Mouse (Mus musculus) forebrain, postnatal 0 days (tissue): ENCODE measurements around the gene Sun1. TPM values are rescaled to one million over a fixed set of nuclear protein-coding genes. Genes with fewer than 3 reads are reported as not detected.

Source experiments
- ATAC-seq: fragments of 200-750 bp; cut with Nextera tagmentation; 2 replicates; pipeline ENCODE4 v1.8.0; 2017; ENCODE audit warnings: mild to moderate bottlenecking, moderate library complexity
- DNase-seq: peaks from one replicate; pipeline ENCODE4 v3.0.0-alpha.2; 2015
- H3K27ac ChIP-seq: fragments of 300-500 bp; sonication (generic); 2 replicates; pipeline ENCODE4 v1.5.1; 2014; ENCODE audit warnings: low read depth, mild to moderate bottlenecking, antibody characterized with exemption, low read length, moderate library complexity, mixed read lengths
- H3K27me3 ChIP-seq: fragments of 300-500 bp; sonication (generic); 2 replicates; pipeline ENCODE4 v1.6.1; 2014; ENCODE audit warnings: mild to moderate bottlenecking, low read length, mixed read lengths; ENCODE audit not compliant: insufficient read depth
- H3K36me3 ChIP-seq: fragments of 300-500 bp; sonication (generic); 2 replicates; pipeline ENCODE4 v1.6.1; 2014; ENCODE audit warnings: mild to moderate bottlenecking, moderate library complexity; ENCODE audit not compliant: insufficient read depth
- H3K4me1 ChIP-seq: fragments of 300-500 bp; sonication (generic); 2 replicates; pipeline ENCODE4 v1.6.1; 2014; ENCODE audit warnings: antibody characterized with exemption; ENCODE audit not compliant: insufficient read depth
- H3K4me2 ChIP-seq: fragments of 300-500 bp; sonication (generic); 2 replicates; pipeline ENCODE4 v1.6.1; 2014; ENCODE audit warnings: low read depth, mild to moderate bottlenecking, moderate library complexity
- H3K4me3 ChIP-seq: fragments of 300-500 bp; sonication (generic); 2 replicates; pipeline ENCODE4 v1.5.1; 2014; ENCODE audit warnings: low read depth, low read length, mixed read lengths
- H3K9ac ChIP-seq: fragments of 300-500 bp; sonication (generic); 2 replicates; pipeline ENCODE4 v1.6.1; 2014; ENCODE audit warnings: mild to moderate bottlenecking
- H3K9me3 ChIP-seq: fragments of 300-500 bp; sonication (generic); 2 replicates; pipeline ENCODE4 v1.6.1; 2016; ENCODE audit warnings: low read length
- CTCF ChIP-seq: sonication (generic); IDR thresholded peaks from 2 replicates; pipeline ENCODE4 v1.5.1; 2016; ENCODE audit warnings: antibody characterized with exemption, control low read depth, low read depth
- WGBS: fragments of 180-500 bp; shearing (Covaris S2); extraction: QIAGEN DNeasy Blood & Tissue Kit; methylation state at CpG from one replicate; pipeline ENCODE4 v1.1.7; 2014; 5-methylcytosine and 5-hydroxymethylcytosine counted together
- polyA plus RNA-seq: library from polyadenylated mRNA; unstranded; fragments of >200 nt; fragmentation: Nextera tagmentation; extraction: Ambion mirVana; gene quantifications from 2 replicates; pipeline ENCODE4 v1.2.1, GENCODE M21; 2015
- total RNA-seq: library from RNA; depleted of rRNA; stranded (reverse); fragments of >200 nt; gene quantifications from 2 replicates; pipeline ENCODE4 v1.2.3, GENCODE M21; 2014

Gene Sun1
- total and polyA plus RNA-seq, 2 experiments from 2014 or later, result 34.5 to 84.8 TPM

- Histone ChIP-seq H3K27me3 (no peaks in the 10 kb centered on the region), H3K4me3 (no peak overlapping the region), H3K9ac (no peak overlapping the region), H3K4me2 (no peak overlapping the region), H3K4me1 (no peaks in the 10 kb centered on the region), H3K36me3 (peaks cover 90% of the 10 kb centered on the region), H3K27ac (no peak overlapping the region), H3K9me3 (no peaks in the 10 kb centered on the region)
- 94% methylated on average over 3 of the region's 3 CpGs for WGBS
- no peak for ATAC-seq
- no peak for DNase-seq
- TF ChIP-seq CTCF, result no peak
Observed at GRCm38 (mm10) chr5:139229716-139230115, 29.3 kb downstream of the Sun1 start.

GRCm38 (mm10) chr5:139232083-139232482, 31.6 kb downstream of the Sun1 start:
- Histone ChIP-seq H3K27me3 (no peaks in the 10 kb centered on the region), H3K36me3 (peaks cover 88% of the 10 kb centered on the region), H3K4me2 (no peak overlapping the region), H3K4me3 (no peak overlapping the region), H3K9me3 (no peaks in the 10 kb centered on the region), H3K4me1 (no peaks in the 10 kb centered on the region), H3K9ac (no peak overlapping the region), H3K27ac (no peak overlapping the region)
- ATAC-seq (no peak), DNase-seq (no peak)
- no peak for TF ChIP-seq CTCF
- 69% methylated on average over 3 of the region's 3 CpGs for WGBS

- TF ChIP-seq CTCF, result no peak
- 91% methylated on average over 4 of the region's 4 CpGs for WGBS
- no peak overlapping the region for H3K9ac ChIP-seq
- no peak overlapping the region for H3K27ac ChIP-seq
- H3K36me3 ChIP-seq, result peaks cover 90% of the 10 kb centered on the region
- no peak overlapping the region for H3K4me3 ChIP-seq
- ATAC-seq (no peak), DNase-seq (no peak)
- no peak overlapping the region for H3K4me2 ChIP-seq
- H3K27me3 ChIP-seq, result no peaks in the 10 kb centered on the region
- no peaks in the 10 kb centered on the region for H3K4me1 ChIP-seq
- H3K9me3 ChIP-seq, result no peaks in the 10 kb centered on the region
Observed at GRCm38 (mm10) chr5:139234423-139234822, 34.0 kb downstream of the Sun1 start.

- H3K27ac ChIP-seq, result no peak overlapping the region
- no peak overlapping the region for H3K4me3 ChIP-seq
- H3K27me3 ChIP-seq, result no peaks in the 10 kb centered on the region
- WGBS, result 89% methylated on average over 4 of the region's 4 CpGs
- no peak overlapping the region for H3K4me2 ChIP-seq
- no peaks in the 10 kb centered on the region for H3K4me1 ChIP-seq
- no peak for TF ChIP-seq CTCF
- DNase-seq (no peak), ATAC-seq (no peak)
- peaks cover 92% of the 10 kb centered on the region for H3K36me3 ChIP-seq
- no peaks in the 10 kb centered on the region for H3K9me3 ChIP-seq
- H3K9ac ChIP-seq, result no peak overlapping the region
Observed at GRCm38 (mm10) chr5:139237436-139237835, 37.0 kb downstream of the Sun1 start.

GRCm38 (mm10) chr5:139241022-139241761, 40.8 kb downstream of the Sun1 start:
- DNase-seq, result no peak
- H3K9me3 ChIP-seq, result no peaks in the 10 kb centered on the region
- TF ChIP-seq CTCF, result no peak
- no peak overlapping the region for H3K9ac ChIP-seq
- no peaks in the 10 kb centered on the region for H3K4me1 ChIP-seq
- H3K27ac ChIP-seq, result no peak overlapping the region
- no peak for ATAC-seq
- 91% methylated on average over 15 of the region's 15 CpGs for WGBS
- no peak overlapping the region for H3K4me2 ChIP-seq
- no peak overlapping the region for H3K4me3 ChIP-seq
- H3K36me3 ChIP-seq, result peaks cover 96% of the 10 kb centered on the region
- no peaks in the 10 kb centered on the region for H3K27me3 ChIP-seq

- Histone ChIP-seq H3K27me3 (no peaks in the 10 kb centered on the region), H3K4me3 (no peak overlapping the region), H3K27ac (no peak overlapping the region), H3K9ac (no peak overlapping the region), H3K4me2 (no peak overlapping the region), H3K36me3 (peaks cover 96% of the 10 kb centered on the region), H3K9me3 (no peaks in the 10 kb centered on the region), H3K4me1 (no peaks in the 10 kb centered on the region)
- 67% methylated on average over 1 of the region's 1 CpGs for WGBS
- ATAC-seq (no peak), DNase-seq (no peak)
- TF ChIP-seq CTCF, result no peak
Observed at GRCm38 (mm10) chr5:139243384-139243783, 42.9 kb downstream of the Sun1 start.

- Histone ChIP-seq H3K4me1 (no peaks in the 10 kb centered on the region), H3K36me3 (peaks cover 77% of the 10 kb centered on the region), H3K4me2 (no peak overlapping the region), H3K27ac (no peak overlapping the region), H3K9me3 (no peaks in the 10 kb centered on the region), H3K27me3 (no peaks in the 10 kb centered on the region), H3K4me3 (no peak overlapping the region), H3K9ac (no peak overlapping the region)
- no peak for TF ChIP-seq CTCF
- ATAC-seq (no peak), DNase-seq (no peak)
- 96% methylated on average over 3 of the region's 3 CpGs for WGBS
Observed at GRCm38 (mm10) chr5:139247767-139248166, 47.3 kb downstream of the Sun1 start.
